Mouse (Mus musculus): ENCODE measurements around the gene Rab3b.

DNA sequence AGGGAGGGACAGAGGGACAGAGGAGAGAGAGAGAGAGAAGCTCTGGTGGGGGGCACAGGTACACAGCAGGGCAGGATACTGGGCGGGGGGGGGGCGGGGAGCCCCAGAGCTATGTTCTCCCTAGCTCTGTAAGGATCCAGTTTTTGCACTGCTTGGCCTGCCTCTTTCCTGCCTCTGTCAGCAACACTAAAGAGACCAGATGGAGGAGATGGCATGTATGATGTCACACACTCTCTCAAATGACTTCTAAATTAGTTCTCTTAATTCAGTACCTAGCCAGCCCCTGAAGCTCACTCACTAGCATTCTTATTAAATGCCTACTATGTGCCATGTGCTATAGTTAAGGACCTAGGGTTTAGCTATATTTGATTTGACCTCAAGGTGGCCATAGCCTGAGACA lies 33.0 kb downstream of the Rab3b start:
- TF ChIP-seq HCFC1 (IDR thresholded peaks at IDR 0.05; ENCODE audit: low read depth, low read length) (no peak), POLR2AphosphoS2 (IDR thresholded peaks at IDR 0.05; ENCODE audit: low read length) (no peak), CTCF (IDR thresholded peaks at IDR 0.05 in 2 of 3, conservative IDR thresholded peaks at IDR 0.05 in 1 of 3; ENCODE audit: control insufficient read depth in 1 of 3, insufficient read depth in 1 of 3, low read depth in 2 of 3, low read length in 3 of 3, poor library complexity in 1 of 3, severe bottlenecking in 1 of 3) (no peak), RAD21 (IDR thresholded peaks at IDR 0.05; ENCODE audit: low read depth, low read length) (no peak), GATA1 (IDR thresholded peaks at IDR 0.05; ENCODE audit: low read depth, low read length) (no peak), TAL1 (IDR thresholded peaks at IDR 0.05; ENCODE audit: low read length) (no peak), GABPA (IDR thresholded peaks at IDR 0.05; ENCODE audit: low read depth, low read length) (no peak), MXI1 (IDR thresholded peaks at IDR 0.05; ENCODE audit: low read depth, low read length) (no peak), POLR2A (IDR thresholded peaks at IDR 0.05; ENCODE audit: control insufficient read depth in 1 of 2, insufficient read depth in 1 of 2, low read depth in 1 of 2, low read length in 2 of 2, poor library complexity in 1 of 2) (no peak), ZMIZ1 (IDR thresholded peaks at IDR 0.05; ENCODE audit: low read depth, low read length) (no peak), ZNF384 (IDR thresholded peaks at IDR 0.05; ENCODE audit: low read depth, low read length) (no peak), USF1 (IDR thresholded peaks at IDR 0.05; ENCODE audit: low read depth, low read length) (no peak)

Measured in MEL (cell line).